Mouse (Mus musculus): ENCODE data around the gene Ttc7.

The Ttc7 gene

DNA sequence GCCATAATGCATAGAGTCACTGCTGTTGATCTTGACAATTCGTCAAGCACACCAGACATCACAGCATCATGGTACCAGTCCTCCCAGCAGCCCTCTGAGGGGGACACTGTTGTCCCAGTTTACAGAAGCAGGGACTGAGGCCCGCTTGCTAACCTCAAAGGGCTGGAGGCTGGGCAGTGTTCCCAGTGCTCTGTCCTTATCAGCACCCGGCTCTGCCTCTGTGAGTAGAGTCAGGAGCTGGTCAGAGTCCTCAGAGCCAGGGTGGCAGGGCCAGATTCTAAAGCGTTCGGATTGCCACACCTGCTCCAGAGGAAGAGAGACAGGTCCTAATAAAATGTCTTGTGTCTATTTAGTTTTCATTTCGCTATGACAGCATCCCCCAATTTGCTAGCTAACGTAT is 55.0 kb downstream of the Ttc7 start:
- DNase-seq, result peak in 1 of 2 experiments; percentile 16

- DNase-seq, result peak in 1 of 2 experiments; percentile 37
These were observed 56.4 kb downstream of the Ttc7 start for GRCm38 (mm10) chr17:87339122-87339521.

DNA sequence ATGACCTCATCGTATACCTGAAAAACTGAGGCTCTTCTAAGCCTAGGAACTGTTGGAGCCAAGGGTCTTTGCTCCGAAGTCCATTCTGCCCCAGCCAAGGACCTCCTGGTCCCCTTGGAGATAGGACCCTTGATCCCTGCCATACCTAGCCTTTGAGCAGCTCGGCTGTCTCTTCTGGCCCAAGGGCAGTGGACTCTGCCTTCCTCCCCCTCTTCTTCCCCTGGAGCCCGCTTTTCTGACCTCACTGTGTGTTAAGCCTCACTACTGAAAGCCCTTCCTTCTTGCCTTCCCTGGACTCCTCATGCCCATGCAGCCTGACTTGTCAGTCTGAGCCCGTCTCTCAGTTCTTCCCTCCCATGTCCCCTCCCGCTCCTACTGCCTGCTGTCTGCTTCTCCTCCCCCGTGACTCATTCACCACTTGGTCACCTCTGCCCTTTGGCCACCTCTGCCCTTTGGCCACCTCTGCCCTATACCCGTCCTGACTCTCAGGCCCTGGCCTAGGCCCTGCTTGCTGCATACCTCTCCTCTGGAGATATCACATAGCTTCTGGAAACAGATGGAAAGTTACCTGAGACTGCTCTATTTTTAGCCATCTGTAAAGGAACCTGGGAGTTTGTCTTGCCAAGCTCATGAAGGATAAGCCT is 60.5 kb downstream of the Ttc7 start:
- peak in 1 of 2 experiments; percentile 14 for DNase-seq

DNA sequence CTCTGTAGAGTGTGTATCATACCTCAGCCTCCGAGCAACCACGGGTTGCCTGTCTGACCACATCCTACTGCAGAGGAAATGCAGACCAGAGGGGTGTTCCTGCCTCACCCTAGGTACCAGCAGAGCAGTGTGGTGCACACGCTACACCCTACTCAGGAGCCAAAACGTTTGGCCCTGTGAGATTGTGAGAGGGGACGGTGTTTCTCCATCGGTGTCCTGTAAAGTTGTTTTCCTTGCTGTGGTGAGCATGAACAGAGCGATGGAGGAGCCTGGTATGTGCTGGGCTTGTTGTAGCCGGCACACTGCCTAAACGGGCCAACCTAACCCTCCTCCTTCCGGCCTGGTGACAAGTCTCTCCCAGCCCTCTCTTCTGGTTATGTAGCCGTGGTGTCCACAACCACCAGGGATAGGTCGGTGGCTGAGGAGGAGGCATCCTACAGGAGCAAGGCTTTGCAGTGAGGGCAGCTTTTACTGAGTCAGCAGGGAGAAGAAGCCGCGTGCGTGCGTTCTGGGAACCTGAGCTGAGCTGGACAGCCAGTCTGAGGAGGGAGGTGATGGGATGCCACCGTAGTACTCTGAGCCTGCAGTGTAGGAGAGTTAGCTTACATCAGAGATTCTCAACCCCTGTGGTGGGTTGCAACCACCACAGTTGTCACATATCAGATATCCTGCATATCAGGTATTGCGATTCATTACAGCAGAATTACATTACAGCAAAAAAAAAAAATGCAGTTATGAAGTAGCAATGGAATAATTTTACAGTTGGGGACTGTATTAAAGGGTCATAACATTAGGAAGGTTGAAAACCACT is 62.0 kb downstream of the Ttc7 start:
- DNase-seq, result peak in 1 of 2 experiments; percentile 13

DNA sequence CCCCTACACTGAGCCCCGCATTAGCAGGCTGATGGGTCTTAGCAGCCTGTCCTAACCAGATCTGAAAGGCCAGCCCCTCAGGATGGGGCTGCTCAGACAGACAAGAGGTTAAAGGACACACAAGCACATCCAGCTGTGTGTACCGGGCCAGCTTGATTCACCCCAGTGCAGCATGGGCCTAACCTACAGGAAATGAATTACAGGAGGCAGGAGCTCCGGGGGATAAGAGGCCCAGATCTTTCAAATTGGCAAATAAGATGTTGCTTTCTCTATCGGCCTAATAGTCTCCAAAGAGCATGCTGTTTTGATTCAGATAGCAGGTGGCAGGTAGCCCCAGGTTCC is 62.5 kb downstream of the Ttc7 start:
- DNase-seq, result no peak

GRCm38 (mm10) chr17:87348353-87348752 is 65.7 kb downstream of the Ttc7 start:
- DNase-seq, result no peak

DNA sequence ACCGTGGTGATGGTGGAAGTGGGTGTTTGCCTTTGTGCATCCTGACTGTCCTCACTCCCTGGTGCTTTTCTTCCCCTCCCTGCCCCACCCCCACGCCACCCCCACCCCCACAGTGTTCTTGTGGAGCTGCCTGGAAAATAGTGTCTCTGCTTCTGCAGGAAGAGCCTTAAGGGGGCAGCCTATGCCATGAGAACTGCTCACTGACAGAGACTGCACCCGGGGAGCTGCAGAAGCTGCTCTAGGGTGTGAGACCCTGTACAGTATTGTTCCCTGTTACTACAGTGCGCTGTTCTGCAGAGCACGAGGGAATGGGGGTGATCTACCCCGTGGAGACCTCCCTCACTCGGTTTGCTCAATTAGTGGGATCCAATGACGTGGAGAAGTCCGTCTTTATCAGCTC is 66.4 kb downstream of the Ttc7 start:
- no peak for DNase-seq

- no peak for DNase-seq
These were observed 66.9 kb downstream of the Ttc7 start for GRCm38 (mm10) chr17:87349575-87349974.

- DNase-seq, result peak in 1 of 2 experiments; percentile 25
These were observed 68.0 kb downstream of the Ttc7 start for GRCm38 (mm10) chr17:87350471-87351240.

DNA sequence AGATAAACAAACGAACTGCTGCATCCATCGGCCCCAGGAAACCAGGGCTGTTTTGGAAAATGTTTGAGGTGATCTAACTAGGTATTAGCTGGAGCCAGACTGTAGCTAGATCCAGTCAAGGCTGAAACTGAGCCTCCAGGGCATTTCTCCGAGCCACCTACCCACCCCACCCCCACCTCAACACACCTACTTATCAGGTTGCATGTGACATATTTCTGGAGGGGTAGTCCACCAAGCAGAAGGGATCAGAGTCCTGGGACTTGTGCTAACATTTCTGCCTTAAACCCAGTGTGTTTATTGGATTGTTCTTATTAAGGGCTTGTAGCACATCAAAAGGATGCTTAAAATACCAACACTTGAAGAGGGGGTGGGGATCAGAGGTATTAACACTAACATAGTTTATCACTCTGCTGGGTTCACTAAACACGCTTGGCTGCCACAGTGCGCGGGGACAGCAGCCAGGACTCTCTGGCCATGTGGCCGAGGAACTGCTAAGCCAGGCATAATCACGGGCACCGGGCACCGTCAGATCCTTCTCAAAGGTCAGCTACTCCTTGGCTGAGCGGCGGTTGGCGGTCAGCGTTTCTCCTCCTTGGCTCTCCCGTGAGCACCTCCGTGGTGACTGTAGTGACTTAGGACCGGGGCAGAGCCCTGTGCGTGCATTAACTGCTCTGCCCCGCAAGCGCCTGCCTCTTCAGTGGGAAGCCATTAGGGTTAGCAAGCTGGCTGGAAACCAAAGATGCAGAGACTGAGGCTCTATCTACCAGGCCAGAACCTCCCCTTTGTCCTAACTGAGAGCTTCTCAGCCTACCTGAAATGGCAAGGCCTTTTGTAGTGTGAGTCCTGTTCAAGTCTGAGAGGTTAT is 68.8 kb downstream of the Ttc7 start:
- DNase-seq, result peak; percentile 78 to 84

- DNase-seq, result peak in 1 of 2 experiments; percentile 48
These were observed 69.6 kb downstream of the Ttc7 start for GRCm38 (mm10) chr17:87352106-87352897.

- no peak for DNase-seq
These were observed 70.2 kb downstream of the Ttc7 start for GRCm38 (mm10) chr17:87352898-87353225.

- no peak for DNase-seq
These were observed 71.1 kb downstream of the Ttc7 start for GRCm38 (mm10) chr17:87353745-87354320.

DNA sequence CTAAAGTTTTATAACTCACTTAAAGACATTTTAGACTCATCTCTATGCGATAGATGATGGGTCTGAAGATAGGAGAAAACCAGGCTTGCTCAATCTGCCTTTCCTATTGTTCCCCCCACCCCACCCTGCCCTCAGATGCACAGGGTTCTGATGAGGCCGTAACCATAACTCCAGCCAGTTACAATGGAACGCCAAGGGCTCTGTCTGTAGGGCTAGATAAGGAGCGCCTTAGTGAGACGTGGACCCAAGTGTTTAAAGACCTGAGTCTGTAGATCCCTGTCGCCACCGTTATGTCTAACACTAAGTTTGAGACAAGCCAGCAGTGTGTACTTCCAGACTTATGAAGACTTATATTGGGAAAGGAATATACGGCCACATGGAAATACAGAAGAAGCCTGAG is 72.8 kb downstream of the Ttc7 start:
- DNase-seq, result no peak

GRCm38 (mm10) chr17:87356261-87356660 is 73.6 kb downstream of the Ttc7 start:
- no peak for DNase-seq

DNA sequence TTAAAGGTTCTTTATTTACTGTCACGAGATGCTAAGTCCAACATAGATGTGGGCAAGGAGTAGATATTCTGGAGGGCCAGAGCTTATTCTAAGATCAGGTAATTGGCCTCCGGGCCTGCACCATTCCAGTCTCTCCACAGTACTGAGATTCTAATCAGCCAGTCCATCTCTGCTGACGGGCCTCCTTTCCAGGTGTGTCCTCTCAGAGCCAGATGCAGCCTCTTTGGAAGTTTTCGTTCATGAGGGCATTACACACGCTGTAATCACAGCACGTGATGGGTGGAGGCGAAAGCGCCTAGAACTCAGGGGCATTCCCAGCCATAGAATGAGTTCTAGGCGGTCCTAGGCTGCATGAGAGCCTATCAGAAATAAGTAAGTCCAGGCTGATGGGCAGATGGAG is 74.8 kb downstream of the Ttc7 start:
- DNase-seq, result no peak

DNA sequence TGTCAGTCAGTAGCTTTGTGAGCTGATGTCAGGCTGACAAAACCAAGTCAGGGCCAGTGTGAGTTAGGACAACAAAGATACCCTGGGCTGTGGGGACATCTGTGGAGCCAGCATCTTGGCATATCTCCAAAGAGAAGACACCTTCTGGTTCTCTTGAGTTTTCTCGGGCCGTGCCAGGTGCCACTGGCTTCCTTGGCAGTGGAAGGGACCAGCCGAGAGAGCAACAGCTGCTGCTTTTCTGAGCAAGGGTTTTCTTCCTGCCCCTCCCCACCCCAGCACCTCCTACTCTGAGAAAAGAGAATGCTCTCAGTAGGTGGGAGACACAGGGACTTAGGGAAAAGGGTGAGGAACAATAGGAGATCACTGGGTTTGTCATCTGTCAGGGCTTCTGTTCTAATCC is 78.4 kb downstream of the Ttc7 start:
- peak in 1 of 2 experiments; percentile 34 for DNase-seq

DNA sequence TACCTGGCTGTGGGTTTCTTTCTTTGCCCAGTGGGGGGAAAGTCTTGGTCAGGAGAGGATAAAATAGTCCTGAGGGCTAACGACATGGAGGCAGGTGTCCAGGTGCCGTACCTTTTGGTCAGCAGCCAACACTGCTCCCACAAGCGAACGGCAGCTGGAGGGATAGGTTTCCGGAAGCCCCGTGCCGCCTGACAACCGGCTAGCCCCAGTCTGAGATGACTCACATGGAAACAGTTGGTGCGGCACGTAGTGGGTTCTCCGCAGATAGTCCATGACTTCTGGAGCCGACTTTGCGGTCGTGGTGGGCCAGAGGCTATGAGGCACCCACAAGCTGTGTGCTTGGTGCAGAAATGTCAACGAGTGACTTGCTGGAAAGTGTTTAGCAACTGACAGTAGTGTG is 81.4 kb downstream of the Ttc7 start:
- DNase-seq, result no peak

GRCm38 (mm10) chr17:87365268-87365667 is 82.6 kb downstream of the Ttc7 start:
- no peak for DNase-seq

DNA sequence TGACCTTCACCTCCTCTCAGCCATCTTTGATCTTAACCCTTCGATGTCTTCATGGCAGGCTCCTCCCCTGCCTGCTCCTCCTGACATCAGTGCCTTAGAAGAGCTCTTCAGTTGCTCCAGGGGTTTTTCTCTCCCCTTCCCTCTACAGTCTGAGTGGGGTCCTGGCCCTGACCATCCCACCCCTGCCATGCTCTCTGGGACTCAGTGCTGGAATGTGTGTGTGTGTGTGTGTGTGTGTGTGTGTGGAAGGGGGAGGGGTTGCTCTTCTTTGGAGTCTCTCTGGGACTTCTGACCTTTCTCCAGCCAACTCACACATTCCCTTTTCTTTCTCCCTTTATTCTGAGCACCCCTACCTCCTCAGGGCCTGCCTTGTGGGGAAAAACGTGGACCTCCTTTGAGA is 83.8 kb downstream of the Ttc7 start:
- no peak for DNase-seq

- no peak for DNase-seq
These were observed 84.5 kb downstream of the Ttc7 start for GRCm38 (mm10) chr17:87367228-87367627.

GRCm38 (mm10) chr17:87367640-87368039 is 85.0 kb downstream of the Ttc7 start:
- peak; percentile 36 to 58 for DNase-seq

Measured in cerebellum, postnatal 25 days (tissue).